Mouse (Mus musculus) CD4-positive, CD25-positive, alpha-beta regulatory T cell, adult 2 months (primary cell): Measurements from ENCODE around the gene Flywch2.

Experiments
- DNase-seq: peaks from one replicate; pipeline ENCODE4 v3.0.0-alpha.2; 2012; ENCODE audit warnings: low read depth, low spot score

Gene Flywch2

DNA sequence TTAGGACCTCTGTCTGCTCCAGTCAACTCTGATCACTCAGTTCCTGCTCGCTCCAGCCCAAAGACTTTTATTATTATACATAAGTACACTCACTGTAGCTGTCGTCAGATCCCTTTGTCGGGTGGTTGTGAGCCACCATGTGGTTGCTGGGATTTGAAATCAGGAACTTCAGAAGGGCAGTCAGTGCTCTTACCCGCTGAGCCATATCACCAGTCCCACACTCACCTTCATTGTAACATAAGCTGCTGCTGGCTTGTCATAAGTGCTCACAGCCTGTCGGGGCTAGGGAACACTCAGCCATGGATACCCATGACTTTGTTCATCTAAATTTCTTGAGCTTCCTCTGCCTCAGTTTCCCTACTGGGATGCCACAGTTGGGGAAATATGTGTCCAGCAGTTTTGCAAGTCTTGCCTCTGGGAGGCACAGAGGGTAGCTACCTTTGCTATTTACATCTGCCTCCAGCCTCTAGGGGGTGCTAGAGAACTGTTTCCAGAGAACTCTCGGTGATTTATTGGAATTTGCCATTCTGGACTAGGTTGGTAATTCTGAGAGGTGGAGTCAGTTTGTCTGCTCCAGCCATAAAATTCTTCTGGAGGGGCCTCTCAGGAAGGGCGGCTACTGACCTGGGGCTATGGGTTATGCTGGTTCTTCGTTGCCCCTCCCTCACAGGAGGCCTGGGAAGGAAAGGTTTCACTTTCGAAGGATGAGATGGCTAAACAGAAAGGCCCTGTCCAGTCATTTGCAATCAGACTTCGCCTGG is 37.1 kb downstream of the Flywch2 start:
- peak; percentile 87 for DNase-seq

DNA sequence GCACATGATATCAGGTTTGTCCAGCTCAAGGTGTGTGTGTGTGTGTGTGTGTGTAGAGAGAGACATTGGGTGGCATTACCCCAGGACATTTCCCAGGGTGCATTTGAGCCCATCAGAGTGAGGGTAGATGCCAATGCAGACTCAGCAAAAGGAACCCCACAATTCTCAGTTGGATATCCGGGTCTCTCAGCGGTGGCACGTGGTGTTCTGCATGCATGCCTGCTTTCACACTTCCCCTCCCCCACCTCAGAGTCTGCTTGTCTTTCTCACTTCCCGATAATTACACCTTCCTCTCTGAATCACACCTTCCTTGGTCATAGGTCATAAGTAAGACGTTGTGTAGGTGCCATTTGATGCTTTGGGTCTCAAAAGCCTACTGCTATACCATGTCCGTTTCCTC is 37.9 kb downstream of the Flywch2 start:
- peak; percentile 44 for DNase-seq

DNA sequence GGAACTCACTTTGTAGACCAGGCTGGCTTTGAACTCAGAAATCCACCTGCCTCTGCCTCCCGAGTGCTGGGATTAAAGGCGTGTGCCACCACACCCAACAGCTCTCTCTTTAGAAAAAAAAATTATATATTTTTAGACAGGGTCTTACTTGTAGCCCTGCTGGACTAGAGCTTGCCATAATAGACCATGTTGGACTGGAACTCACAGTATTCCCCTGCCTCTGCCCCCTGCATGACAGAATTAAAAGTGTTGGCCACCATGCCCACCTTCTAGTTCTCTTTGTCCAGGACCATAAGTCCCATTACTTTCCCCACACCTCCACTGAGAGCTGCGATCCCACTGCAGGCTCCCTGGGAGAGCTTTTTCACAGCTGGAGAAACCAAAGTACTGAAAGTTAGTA is 38.4 kb downstream of the Flywch2 start:
- DNase-seq: no peak

DNA sequence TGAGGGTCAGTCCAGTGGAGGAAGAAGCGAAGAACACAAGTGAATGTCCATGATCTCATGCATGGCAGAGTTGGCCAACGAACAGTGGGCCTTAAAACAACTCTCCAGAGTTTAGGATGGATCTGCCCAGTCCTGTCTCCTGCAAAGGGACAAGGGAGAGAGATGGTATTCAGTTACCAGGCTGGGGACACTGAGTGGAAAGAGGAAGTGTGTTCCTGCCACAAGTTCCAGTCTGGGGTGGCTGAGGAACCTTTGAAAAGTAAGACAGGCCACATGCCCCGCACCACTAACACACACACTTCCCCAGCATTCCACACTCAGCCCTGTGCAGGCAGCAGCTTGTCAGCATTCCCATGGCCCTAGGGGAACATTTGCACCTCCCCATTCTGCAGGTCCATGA is 39.1 kb downstream of the Flywch2 start:
- no peak for DNase-seq

DNA sequence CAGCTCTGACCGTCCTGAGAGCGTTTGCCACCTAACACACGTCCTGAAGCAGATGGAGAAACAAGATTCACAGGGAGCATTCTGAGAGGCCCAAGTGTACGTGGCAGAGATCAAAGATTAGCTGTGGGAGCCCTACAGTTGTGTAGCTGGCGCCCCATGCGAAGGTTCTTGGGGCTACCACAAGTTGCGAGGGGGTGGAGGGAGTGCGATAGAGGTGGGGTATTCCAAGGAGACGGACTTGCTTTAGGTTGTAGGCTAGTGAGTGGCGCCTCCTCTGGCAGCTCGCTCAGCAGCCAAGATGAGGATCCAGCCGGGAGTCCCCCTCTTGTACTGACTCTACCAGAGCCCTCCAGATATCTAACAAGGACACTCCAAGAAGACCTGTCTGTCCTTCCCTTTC is 39.6 kb downstream of the Flywch2 start:
- peak; percentile 64 for DNase-seq

DNA sequence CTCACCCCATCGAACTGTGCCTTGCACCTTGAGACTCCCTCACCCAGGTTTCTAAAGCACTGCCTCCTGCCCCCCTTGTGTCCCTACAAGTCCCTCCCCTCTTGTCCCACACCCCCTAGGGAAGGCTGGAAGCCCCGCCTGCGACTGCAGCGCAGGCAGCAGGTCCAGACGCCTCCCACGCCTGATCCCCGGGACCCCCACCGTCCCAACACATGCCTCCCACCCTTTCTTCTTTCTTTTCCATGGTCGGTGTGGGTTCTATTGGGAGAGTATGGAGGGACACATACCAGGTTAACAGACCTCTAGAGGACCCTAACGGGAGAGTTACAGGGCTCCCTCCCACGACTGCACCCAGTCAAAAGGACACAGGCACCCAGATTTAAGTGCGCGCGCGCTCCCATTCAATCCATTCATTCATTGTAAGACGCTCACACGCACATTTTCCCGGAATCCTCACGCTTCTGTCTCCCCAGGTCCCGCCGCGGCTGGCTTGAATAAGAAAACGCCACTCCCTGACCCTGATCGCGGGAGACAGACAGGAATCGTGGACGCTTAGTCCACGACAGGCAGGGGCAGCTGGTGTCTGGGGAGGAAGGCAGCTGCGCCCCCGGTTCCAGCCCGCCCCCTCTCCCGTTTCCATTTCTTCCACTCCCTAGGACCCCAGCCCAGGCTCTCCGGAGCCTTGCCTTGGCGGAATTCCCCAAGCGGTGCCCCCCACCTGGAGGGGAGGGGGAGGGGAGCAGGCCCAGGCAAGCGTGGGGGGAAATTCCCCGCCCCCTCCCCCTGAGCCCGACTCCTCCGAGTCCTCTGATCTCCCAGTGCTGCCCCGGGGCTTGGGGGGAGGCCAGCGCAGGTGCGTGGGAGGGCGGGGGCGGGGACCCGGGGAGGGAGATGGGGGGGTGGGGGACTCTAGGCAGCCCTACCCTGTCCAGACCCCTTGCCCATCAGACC is 40.3 kb downstream of the Flywch2 start, which contains the start of gene Kremen2:
TSS of gene Kremen2 (minus strand) at position 533 of the 951 bp plus-strand sequence.
- peak; percentile 55 for DNase-seq

DNA sequence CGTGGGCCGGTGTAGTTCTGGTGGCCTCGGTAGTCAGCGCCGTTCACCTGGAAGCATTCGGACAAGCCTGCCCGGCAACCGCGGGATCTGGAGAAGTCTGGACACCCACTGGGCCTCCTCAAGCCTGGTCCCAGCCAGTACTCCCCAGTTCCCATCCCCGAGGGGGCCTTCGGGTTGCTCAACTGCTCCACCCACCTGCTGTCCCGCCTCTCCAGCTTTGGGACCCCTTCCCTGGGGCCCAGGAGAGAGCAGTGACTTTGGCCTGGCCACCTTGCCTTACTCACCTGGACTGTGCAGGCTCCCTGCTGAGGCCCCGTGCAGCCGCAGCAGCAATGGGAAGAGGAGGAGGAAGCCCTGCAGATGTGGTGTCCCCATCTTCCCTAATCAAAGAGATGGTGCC is 41.2 kb downstream of the Flywch2 start:
- DNase-seq: no peak

DNA sequence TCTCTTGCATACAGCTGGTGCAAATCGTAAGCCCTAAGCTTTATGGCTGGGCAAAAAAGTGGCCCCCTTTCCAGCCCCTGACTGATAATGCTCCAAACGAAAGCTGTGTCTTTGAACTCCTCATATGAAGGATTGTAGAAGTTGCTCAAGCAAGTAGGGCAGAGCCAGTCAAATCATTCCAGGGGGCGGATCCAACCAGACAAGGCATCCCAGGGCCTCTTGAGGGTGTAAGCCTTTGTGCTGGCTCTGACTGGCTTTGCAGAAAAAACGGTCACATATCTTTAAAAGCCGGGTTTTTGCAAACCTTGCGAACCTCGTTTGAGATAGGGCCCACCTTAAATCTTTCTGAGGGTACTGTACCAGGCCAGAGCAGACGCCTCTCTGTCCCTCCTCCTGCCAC is 41.8 kb downstream of the Flywch2 start:
- no peak for DNase-seq

DNA sequence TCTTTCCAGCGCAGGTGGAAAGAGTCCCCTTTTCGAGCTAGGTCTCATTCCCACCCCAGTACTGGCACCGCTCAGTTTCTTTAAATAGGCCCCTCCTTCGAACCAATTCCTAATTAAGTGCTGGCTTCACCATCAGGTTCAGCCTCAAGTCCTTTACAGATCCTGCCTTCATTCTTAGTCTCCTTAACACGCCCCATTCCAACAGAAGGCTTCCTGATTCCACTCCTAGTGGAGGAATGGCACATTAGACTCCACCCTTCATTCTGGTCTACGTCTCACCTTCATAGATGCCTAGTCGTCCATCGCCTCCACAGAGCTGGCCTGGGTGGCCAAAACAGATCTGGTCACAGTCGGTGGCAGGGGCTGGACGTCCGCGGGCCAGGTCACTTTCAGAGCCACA is 42.9 kb downstream of the Flywch2 start:
- DNase-seq: no peak

DNA sequence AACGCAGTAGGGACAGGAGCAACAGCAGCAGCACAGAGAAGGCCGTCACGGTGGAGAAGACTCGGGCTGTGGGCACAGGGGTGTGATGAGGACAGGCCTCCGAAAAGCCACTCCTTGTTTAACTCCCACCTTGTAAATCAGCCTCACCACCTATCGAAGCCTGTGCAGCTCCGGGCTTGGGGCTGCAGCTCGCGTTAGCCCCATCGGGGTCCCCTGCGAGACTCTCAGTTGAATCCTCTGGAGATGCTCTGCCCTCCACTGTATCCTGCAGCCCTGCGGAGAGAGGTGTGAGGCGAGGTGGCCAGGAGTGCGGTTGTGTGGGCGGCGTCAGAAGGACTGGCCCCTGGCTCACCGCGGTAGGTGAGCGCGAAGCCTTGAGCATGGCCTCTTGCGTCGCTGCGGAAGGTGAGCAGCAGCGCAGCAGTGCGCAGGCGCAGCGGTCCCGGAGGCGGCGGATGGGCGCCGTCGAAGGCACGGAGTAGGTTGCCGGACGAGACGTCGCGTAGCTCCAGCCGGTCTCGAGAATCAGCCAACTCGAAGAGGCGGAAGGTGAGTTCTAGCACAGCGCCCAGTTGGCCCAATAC is 43.6 kb downstream of the Flywch2 start:
- DNase-seq: peak; percentile 90

DNA sequence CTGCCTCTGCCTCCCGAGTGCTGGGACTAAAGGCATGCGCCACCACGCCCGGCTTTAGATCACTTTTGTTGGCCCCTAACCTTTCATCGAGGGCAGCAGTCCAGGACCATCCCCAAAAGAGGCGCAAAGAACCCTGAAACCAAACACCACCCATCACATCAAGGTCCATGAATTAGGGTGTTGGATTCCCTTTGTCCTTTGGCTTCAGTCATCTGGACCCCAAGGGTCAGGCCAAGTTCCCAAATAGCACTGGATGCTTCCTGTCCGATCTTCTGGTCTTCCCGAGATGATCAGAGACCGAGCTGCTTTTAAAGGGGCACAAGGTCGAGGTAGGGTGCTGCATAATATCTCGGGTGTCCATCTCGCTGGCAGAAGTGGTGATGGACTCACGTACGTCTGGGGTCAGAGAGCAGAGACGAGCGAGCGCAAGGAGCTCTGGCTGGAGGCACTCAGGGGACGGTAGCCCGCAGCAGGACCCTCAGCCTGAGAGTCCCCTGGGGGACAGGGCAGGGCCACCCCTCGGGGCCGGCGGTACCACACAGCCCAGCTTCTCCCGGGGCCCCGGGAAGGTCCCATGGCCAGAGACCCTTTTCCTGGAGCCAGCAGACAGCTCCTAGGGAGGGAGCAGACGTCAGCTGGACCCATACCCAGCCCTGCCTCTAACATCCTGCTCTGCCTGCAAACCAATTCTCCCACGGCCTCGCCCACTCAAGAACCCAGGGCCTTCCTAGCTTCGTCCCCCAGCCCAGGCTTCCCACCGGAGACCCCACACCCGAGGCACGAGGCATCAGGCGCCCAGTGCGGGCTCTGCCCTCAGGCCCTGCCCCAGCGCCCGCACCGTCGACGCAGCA is 44.3 kb downstream of the Flywch2 start:
- DNase-seq: no peak

DNA sequence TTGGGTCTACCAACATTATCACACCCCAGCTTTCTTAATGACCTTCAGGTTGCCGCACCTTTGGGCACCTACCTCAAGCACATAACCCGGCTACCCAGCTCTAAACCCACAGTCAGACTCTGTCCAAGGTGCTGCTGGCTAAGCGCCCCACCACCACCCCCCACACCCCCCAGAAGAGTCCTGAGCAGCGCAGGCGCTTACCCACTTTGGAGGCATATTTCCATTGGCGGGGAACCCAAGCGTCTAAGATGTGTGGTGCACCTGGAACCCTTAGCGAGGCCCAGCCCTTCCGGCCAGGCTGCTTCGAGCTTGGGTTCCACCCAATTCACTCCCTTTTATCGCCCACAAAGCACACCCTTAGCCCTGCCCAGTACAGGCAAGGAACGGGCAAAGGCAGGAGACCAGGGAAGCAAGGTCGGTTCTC is 45.3 kb downstream of the Flywch2 start, which contains the start of gene Paqr4:
TSS of gene Paqr4 (minus strand) at position 270 of the 424 bp plus-strand sequence.
- no peak for DNase-seq

DNA sequence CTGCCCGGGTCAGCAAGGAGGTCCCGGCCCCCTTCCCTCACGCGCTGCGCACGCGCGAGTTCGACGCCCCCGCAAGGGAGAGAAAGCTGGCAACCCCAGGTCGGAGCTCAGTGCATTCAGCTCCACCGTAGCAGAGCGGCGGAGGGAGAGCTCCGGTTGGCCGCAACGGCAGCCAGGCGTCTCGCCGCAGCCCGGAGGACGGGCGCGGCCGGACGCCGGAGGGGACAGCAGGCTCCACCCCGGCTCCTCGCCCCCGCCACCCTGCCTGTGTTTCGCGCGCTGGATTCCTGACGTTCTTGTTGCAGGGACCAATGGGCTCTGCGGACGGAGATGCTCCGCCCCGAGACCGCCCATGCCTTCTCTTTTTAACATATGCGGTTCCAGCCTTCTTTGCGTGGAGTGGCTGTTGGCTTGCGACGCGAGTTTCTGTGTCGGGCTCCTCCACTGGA is 45.7 kb downstream of the Flywch2 start:
- peak; percentile 88 for DNase-seq

DNA sequence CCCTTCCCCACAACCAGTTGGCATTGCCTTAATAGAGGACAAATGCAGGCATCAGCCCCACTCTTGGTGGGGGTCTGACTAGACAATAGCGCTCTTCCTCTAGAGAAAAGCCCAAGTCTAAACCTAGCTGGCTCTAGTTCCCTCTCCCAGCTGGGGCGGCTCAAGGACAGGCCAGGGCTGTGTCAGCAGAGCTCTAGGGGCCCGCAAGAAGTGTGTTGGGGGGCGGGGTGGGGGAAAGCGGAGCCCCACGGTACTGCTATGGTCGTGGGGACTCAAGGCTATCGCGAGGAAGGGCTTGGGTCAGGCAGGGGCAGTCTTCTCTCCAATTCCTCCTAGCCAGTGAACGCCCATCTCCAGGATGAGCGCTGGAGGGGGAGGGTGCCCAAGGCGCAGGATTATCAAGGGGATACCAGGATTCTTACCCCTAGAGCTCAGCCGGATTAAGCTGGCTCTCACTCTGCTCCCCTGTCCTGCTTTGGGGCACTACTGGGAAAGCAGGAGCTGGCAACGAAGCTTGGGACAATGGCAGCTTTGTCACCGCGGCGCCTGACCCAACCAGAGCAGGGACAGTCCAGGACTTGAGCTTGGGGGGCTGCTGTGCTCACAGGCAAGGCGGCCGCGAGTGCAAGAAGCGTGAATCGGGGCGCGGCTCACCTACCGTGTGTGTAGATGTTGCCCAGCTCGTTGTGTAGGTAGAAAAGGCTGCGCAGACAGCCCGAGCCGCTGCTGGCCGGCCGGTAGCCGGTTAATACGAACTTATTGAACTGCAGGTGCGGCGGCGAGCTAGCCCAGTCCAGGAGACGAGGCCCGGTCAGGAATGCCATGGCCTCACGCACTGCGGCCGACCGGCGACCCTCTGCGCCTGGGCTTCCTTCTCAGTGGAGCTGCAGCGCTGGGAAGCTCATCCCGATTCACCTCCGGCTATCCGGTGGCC is 46.4 kb downstream of the Flywch2 start:
- DNase-seq: peak; percentile 38

DNA sequence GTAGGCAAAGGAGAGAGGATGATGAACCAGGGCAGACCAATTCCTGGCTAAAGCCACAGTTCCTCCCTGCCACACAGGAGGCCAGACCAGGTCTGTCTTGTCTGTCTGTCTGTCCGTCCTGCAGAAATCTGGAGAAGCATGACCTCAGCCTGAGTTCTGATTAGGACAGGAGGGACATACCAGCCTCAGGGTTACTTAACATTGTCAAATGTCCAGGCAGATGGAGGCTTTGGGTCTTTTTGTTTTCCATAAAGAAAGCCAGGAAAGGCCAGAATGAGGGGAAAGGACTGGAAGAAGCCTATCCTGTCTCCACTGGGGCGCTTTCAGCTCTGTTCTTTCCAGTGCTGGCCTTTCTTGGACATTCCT is 47.1 kb downstream of the Flywch2 start:
- DNase-seq: no peak

DNA sequence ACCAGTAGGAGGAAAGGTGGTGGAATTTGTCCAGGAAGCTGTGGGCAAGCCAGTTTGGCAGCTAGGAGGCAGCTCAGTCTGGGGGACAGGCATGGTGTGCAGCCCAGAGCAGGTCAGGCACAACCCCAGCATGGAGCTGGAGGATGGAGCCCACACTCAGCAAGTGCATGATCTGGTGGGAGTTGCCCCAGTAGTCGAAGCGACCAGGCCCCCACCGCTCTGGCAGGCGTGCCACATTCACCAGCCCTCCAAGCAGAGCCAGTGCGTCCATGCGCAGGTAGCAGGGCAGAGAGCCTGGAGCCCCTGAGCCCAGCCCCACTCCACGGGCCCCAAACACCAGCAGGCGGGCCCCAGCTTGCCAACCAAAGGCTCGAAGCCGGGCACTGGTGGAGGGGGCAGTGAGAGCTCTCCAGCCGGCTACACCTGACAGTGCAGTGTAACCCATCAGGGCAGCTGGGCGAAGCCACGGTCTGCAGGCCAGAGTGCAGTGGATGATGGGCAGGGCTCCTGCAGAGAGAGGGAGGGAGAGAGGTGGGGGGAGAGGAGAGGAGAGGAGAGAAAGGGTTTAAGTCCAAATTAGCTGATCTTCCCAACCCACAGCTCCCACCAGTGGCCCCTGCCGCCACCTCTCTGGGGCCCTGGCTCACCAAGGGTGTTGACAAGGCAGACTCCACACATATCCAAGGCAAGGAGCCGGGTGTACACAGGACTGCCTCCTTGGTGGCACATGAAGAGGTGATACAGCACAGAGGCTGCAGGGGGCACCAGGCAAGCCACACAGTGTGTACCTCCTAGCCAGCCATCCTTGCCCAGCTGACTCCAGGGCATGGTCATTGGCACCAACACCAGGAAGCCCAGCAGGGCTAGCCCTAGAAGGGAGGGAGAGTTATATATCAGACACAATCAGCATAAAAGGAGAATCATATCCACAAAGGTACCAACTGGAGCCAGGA is 48.1 kb downstream of the Flywch2 start:
- DNase-seq: peak; percentile 29

DNA sequence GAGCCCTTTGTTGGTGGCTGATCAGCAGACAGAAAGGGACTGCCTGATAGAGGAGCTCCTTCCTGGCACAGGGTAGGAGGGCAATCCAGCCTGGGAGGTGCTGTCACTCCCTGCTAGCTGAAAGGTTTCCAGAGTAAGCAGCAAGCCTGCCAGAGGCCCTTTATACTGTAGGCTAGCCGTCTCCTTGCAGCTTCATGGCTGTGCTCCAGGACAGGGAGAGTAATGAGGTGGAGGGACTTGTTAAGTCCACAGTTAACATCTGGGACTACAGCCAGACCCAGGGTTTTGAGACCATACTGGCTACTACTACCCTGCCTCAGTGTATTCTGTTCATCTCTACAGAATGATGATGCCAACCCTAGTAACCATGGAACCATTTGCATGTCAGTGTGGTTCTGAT is 51.5 kb downstream of the Flywch2 start:
- DNase-seq: no peak

DNA sequence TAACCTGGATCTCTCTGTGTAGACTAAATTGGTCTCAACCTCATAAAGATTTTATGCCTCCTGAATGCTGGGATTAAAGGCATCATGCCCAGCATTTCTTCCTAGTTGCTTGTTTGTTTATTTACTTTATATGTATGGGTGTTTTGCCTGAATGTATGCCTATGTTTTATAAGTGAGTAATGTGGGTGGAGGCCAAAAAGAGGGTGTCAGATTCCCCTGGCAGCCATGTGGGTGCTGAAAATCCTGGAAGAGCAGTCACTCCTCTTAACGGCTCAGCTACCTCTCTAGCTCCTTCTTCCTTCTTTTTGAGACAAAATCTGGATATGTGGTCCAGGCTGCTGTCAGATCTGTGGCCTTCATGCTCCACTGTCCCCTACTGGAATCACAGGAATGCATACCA is 55.4 kb downstream of the Flywch2 start:
- no peak for DNase-seq
